ENCODE assay signal across 16 mouse cellular contexts in genomic region chr7:25439978-25440815, GRCm38 (mm10). TPM values are rescaled to one million over a fixed set of nuclear protein-coding genes. Genes with fewer than 3 reads are reported as not detected.
A peak's percentile ranks its signal among the peaks of the same experiment; 100 is the strongest.
DNase-seq lines count a peak whose midpoint lies in the region; ATAC-seq and TF ChIP-seq lines count a peak whose summit lies in the region.
"Had no signal": no experiment of that assay in that cellular context is flagged by ENCODE, and none has a peak within 500 bp of the region (broad histone marks: within the 10 kb centered on the region; RNA-seq: fewer than 3 reads in every experiment).

No protein-coding gene starts in this region.

- no peaks in the 10 kb centered on the region for H3K4me1 ChIP-seq in heart, embryonic 10.5 days
- peaks cover 9% of the 10 kb centered on the region for H3K4me1 ChIP-seq in kidney, adult 2 months (ENCODE audit: control insufficient read depth, insufficient read depth, low read length)
- peaks cover 0 to 7% of the 10 kb centered on the region in 2 experiments; a peak in 1 of 4 replicates for H3K4me1 ChIP-seq in liver, embryonic 14.5 days (replicated peaks; ENCODE audit: control insufficient read depth in 2 of 2, insufficient read depth in 2 of 2, low read length in 1 of 2)
- H3K4me1 ChIP-seq: embryonic facial prominence, embryonic 10.5 days; forebrain, embryonic 13.5 days had no signal

- no peak overlapping the region for H3K27ac ChIP-seq in heart, embryonic 10.5 days
- H3K27ac ChIP-seq in kidney, adult 2 months (ENCODE audit: insufficient read depth, low read depth, low read length), result no peak overlapping the region
- peak overlapping the region; percentile 53 for H3K27ac ChIP-seq in liver, embryonic 14.5 days
- H3K27ac ChIP-seq: embryonic facial prominence, embryonic 10.5 days; forebrain, embryonic 13.5 days had no signal

- no peaks in the 10 kb centered on the region for H3K36me3 ChIP-seq in heart, embryonic 10.5 days
- no peaks in the 10 kb centered on the region for H3K36me3 ChIP-seq in kidney, adult 2 months (ENCODE audit: control insufficient read depth, insufficient read depth, low read length)
- no peaks in the 10 kb centered on the region for H3K36me3 ChIP-seq in liver, embryonic 14.5 days (replicated peaks; ENCODE audit: control insufficient read depth, insufficient read depth, low read depth)
- H3K36me3 ChIP-seq: embryonic facial prominence, embryonic 10.5 days had no signal

- TF ChIP-seq CTCF in kidney, adult 2 months (conservative IDR thresholded peaks at IDR 0.05; ENCODE audit: insufficient read depth, insufficient read length, low read depth, low read length), result no peak
- TF ChIP-seq CTCF in liver, embryonic 14.5 days (IDR thresholded peaks at IDR 0.05; ENCODE audit: low read depth), result no peak

- no peaks in the 10 kb centered on the region for H3K9me3 ChIP-seq in heart, embryonic 10.5 days
- no peaks in the 10 kb centered on the region for H3K9me3 ChIP-seq in liver, embryonic 14.5 days (ENCODE audit: control insufficient read depth, low read length)
- H3K9me3 ChIP-seq: embryonic facial prominence, embryonic 10.5 days; forebrain, embryonic 13.5 days had no signal

- no peak overlapping the region for H3K4me2 ChIP-seq in liver, embryonic 14.5 days (ENCODE audit: low read depth)
- H3K4me2 ChIP-seq: forebrain, embryonic 13.5 days had no signal

- no peak for TF ChIP-seq POLR2A in kidney, adult 2 months (IDR thresholded peaks at IDR 0.05; ENCODE audit: low read depth, low read length)

- intact Hi-C loops in heart, postnatal 10 days (cut with DNase I), result no loop called here

- 89% methylated on average over 9 of the region's 9 CpGs for WGBS in heart, embryonic 10.5 days
- 45% methylated on average over 9 of the region's 9 CpGs for WGBS in kidney, adult 2 months
- WGBS in liver, embryonic 14.5 days (ENCODE audit: insufficient replicate concordance), result 70% methylated on average over 9 of the region's 9 CpGs

- H3K4me3 ChIP-seq in heart, embryonic 10.5 days, result no peak overlapping the region
- H3K4me3 ChIP-seq in kidney, adult 2 months (ENCODE audit: insufficient read depth, low read depth, low read length), result no peak overlapping the region
- H3K4me3 ChIP-seq in liver, embryonic 14.5 days (ENCODE audit: insufficient read depth in 1 of 2, low read depth in 2 of 2, low read length in 2 of 2), result no peak overlapping the region
- H3K4me3 ChIP-seq: embryonic facial prominence, embryonic 10.5 days; forebrain, embryonic 13.5 days had no signal

- peak; percentile 89 for DNase-seq in heart, adult 11 months
- DNase-seq in heart, embryonic 10.5 days (ENCODE audit: low spot score), result no peak
- DNase-seq in kidney, adult 2 months, result peak; percentile 65
- DNase-seq in liver, embryonic 14.5 days (ENCODE audit: low read depth in 3 of 3, low spot score in 3 of 3), result peak in 2 of 3 experiments; percentile 20 to 31
- DNase-seq in lung, postnatal 25 days (ENCODE audit: low spot score), result peak; percentile 80
- DNase-seq in frontal cortex, adult 2 months (ENCODE audit: extremely low spot score in 1 of 2, low spot score in 1 of 2), result no peak
- no peak for DNase-seq in spleen, postnatal 36 days (ENCODE audit: low spot score in 2 of 2)
- no peak for DNase-seq in heart, postnatal 10 days
- DNase-seq: cerebellum, adult 8-10 months; gastrocnemius, postnatal 36 days; left cerebral cortex, postnatal 4 days had no signal

- TF ChIP-seq EP300 in liver, embryonic 14.5 days (IDR thresholded peaks at IDR 0.05; ENCODE audit: low read depth), result no peak

- peak; percentile 71 for ATAC-seq in liver, embryonic 14.5 days (ENCODE audit: insufficient read depth)
- ATAC-seq: forebrain, embryonic 13.5 days had no signal

- no peak overlapping the region for H3K9ac ChIP-seq in liver, embryonic 14.5 days (replicated peaks)
- H3K9ac ChIP-seq: forebrain, embryonic 13.5 days had no signal

- no peaks in the 10 kb centered on the region for H3K27me3 ChIP-seq in heart, embryonic 10.5 days (ENCODE audit: insufficient read depth, poor library complexity, severe bottlenecking)
- H3K27me3 ChIP-seq in kidney, adult 2 months (replicated peaks; ENCODE audit: control insufficient read depth, insufficient read depth, low read length), result no peaks in the 10 kb centered on the region
- no peaks in the 10 kb centered on the region for H3K27me3 ChIP-seq in liver, embryonic 14.5 days (ENCODE audit: control insufficient read depth, insufficient read depth, low read length)
- H3K27me3 ChIP-seq: forebrain, embryonic 13.5 days had no signal

RNA-seq across cellular contexts. Expression of gene Cxcl17, which starts 27.5 kb away (rescaled TPM):
- polyA plus RNA-seq in heart, embryonic 10.5 days (2016; fragmentation: Nextera tagmentation; extraction: Ambion mirVana), result 0.32 and 0.36 TPM in 2 replicates
- polyA plus RNA-seq in kidney, adult 2 months (2012; rRNA removed), result 0.11 and 0.18 TPM in 2 replicates
- not detected in 2 replicates for polyA plus RNA-seq in liver, embryonic 14.5 days (2012; rRNA removed)
- not detected in 2 replicates for polyA plus RNA-seq in liver, embryonic 14.5 days (2014; fragmentation: Nextera tagmentation; extraction: Ambion mirVana)
- polyA plus RNA-seq in frontal cortex, adult 2 months (2012; rRNA removed), result not detected in 2 replicates
- total RNA-seq in heart, postnatal 10 days (2021), result not detected
- total RNA-seq: gastrocnemius, postnatal 36 days; hematopoietic stem cell, adult 5-6 weeks; left cerebral cortex, postnatal 4 days; megakaryocyte-erythroid progenitor cell, adult 5-6 weeks had no signal
- polyA plus RNA-seq: spleen, adult 2 months had no signal

RNA-seq across cellular contexts. Expression of gene Ceacam1, which starts 37.2 kb away (rescaled TPM):
- 1.3 and 1.6 TPM in 2 replicates for polyA plus RNA-seq in heart, embryonic 10.5 days (2016; fragmentation: Nextera tagmentation; extraction: Ambion mirVana)
- polyA plus RNA-seq in kidney, adult 2 months (2012; rRNA removed), result 32.1 TPM in 2 replicates
- polyA plus RNA-seq in liver, embryonic 14.5 days (2012; rRNA removed), result 2.8 and 3.0 TPM in 2 replicates
- polyA plus RNA-seq in liver, embryonic 14.5 days (2014; fragmentation: Nextera tagmentation; extraction: Ambion mirVana), result 3.8 and 4.3 TPM in 2 replicates
- 4.2 and 4.9 TPM in 2 replicates for polyA plus RNA-seq in frontal cortex, adult 2 months (2012; rRNA removed)
- total RNA-seq in heart, postnatal 10 days (2021), result 10 to 100 TPM; 15.0 to 15.6 TPM

RNA-seq across cellular contexts. Expression of gene Lipe, which starts 41.7 kb away (rescaled TPM):
- polyA plus RNA-seq in heart, embryonic 10.5 days (2016; fragmentation: Nextera tagmentation; extraction: Ambion mirVana), result 3.3 and 4.7 TPM in 2 replicates
- 63.4 and 63.8 TPM in 2 replicates for polyA plus RNA-seq in kidney, adult 2 months (2012; rRNA removed)
- 2.3 TPM in 2 replicates for polyA plus RNA-seq in liver, embryonic 14.5 days (2012; rRNA removed)
- 0.38 and 0.72 TPM in 2 replicates for polyA plus RNA-seq in liver, embryonic 14.5 days (2014; fragmentation: Nextera tagmentation; extraction: Ambion mirVana)
- 9.9 and 12.5 TPM in 2 replicates for polyA plus RNA-seq in frontal cortex, adult 2 months (2012; rRNA removed)
- total RNA-seq in heart, postnatal 10 days (2021), result 10 to 100 TPM; 50.2 to 67.2 TPM

Comparison
In these comparisons a context has a peak if more than half of its experiments do, and no peak if none do; other contexts are left out.
1. DNase-seq: peak in heart, adult 11 months (single experiment), kidney, adult 2 months (single experiment), liver, embryonic 14.5 days (2 of 3) and lung, postnatal 25 days (single experiment); none in heart, embryonic 10.5 days (single experiment), frontal cortex, adult 2 months (0 of 2), spleen, postnatal 36 days (0 of 2) and heart, postnatal 10 days (0 of 2).